Mouse (Mus musculus) lung, postnatal 4 days (tissue): Measurements from ENCODE around the gene Dnajb4.

Experiments used
- DNase-seq, 2 experiments: peaks; one replicate each; pipeline ENCODE4 v3.0.0; 2021

Gene Dnajb4

GRCm38 (mm10) chr3:152171236-152171635, 38.9 kb downstream of the Dnajb4 start:
- DNase-seq = no peak

GRCm38 (mm10) chr3:152170407-152170806, 39.7 kb downstream of the Dnajb4 start:
- peak in 1 of 2 experiments; percentile 25 for DNase-seq

GRCm38 (mm10) chr3:152168007-152168406, 42.1 kb downstream of the Dnajb4 start:
- no peak for DNase-seq

DNA sequence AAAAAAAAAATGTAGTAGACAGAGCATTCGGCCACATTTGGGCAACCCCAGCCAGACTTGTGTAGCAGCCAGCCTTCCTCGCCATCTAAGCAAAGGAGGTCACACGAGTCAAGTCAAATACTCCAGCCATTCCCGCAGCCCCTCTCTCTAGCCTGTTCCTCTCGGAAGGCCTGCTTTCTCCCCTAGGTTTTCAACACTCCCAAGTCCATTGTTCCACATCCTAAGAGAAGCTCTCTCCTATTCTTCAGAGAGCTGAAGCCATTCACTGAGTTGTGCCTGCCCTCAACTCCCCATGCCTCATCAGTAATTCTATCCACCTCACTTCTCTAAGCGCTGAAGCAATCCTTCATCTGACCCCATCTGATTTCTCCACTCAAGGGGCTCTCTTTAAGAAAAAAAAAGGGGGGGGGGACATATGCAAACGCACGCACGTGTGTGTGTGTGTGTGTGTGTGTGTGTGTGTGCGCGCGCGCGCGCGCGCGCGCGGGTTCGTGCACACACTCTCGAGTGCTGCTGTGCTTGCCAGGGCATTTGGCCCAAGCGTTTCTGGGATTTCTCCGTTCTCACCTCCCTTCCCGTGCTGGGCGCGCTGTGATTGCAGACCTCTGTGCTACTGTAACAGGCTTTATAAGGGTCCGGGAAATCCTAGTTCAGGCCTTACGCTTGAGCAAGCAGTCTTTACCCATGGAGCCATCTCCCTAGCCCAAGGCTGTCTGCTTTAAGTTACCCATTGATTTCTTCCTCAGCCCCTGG, 43.2 kb downstream of the Dnajb4 start:
- DNase-seq = peak in 1 of 2 experiments; percentile 44

- no peak for DNase-seq
Measured at GRCm38 (mm10) chr3:152166099-152166423, 44.0 kb downstream of the Dnajb4 start, which contains the start of gene Gipc2. Gene Gipc2, minus strand, starts transcription at chr3:152166230.

DNA sequence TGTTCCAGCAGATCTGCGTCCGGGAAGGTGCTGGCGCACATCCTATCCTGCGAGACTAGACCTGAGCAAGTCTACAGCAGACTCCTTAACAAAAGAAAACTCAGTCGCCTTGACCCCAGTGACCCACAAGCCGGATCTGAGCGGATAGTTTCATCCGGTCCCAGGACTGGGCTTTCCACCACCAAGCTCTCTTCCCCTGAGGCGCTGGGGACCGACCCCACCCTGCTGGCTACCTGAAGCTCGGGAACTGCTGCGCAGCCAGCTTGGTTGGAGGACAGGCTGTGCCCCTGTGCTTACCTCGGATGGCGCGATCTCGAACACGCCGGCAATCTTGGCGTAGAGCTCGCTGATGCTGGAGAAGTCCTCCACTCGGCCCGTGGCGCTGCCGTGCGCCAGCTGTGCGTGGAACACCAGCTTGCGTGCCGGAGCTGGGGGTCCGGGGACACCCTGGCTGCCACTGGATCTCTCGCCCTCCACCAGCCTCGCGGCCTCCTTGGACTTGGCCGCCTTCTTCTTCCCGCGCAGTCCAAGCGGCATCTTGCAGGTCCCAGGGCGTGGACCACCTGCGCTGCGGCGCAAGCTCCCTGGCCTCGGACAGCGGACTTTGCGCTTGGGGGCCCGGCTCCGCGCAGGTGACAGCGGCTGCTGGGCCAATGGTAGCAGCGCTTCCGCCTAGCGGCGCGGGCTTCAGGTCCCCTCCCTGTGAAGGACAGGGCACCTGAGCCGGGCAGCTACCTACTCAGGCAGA, 44.6 kb downstream of the Dnajb4 start:
- DNase-seq = peak; percentile 54 to 70

DNA sequence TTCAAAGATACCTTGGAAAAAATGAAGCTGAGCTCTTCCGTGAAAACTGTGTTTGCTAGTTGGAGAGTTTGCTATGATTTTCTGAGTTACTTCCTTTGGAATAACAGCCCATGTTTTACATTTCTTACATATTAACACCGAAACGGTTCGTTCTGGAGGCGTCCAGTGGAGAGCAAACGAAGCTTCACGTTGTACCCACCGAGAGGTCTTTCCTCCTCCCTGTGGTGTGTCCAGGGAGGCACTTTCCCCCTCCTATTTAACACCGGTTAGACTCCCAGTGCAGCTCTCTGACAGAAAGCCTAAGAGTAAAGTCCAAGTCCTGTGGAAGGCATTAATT, 45.1 kb downstream of the Dnajb4 start:
- no peak for DNase-seq

- no peak for DNase-seq
Measured at GRCm38 (mm10) chr3:152163320-152163719, 46.8 kb downstream of the Dnajb4 start.

DNA sequence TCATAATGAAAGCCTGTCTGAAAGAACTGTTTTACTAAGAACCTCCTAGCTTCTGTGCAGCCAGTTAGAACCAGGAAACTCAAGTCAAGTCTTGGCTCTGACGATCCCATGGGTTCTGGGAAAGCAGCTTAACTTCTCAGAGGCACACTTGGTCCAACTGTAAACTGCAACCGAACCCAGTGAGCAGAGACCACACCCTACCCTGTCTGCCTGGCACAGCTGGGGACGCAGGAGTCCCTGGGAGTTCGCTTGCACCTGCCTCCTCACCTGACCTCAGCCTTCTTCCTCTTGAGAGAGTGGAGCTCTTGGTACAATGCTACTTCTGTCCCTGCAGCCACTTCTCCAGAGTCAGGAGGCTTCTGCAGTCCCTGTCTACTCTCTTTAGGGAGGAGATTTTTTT, 49.5 kb downstream of the Dnajb4 start:
- DNase-seq = no peak

DNA sequence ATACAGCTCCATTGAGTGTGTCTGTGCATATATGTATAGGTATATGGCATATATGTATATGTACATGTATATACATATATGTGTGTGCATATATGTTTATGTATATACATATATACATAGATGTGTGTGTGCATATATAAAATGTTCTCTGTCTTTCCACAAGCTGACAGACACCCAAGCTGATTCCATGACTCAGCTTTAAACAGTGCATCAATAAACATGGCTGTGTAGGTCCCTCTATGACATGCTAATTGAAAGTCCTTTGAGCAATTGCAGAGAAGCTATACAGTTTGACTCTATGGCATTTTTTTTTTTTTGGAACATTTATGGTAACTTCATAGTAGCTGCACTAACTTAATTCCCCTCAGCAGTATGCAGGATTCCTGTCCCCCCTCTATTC, 50.8 kb downstream of the Dnajb4 start:
- DNase-seq = no peak

DNA sequence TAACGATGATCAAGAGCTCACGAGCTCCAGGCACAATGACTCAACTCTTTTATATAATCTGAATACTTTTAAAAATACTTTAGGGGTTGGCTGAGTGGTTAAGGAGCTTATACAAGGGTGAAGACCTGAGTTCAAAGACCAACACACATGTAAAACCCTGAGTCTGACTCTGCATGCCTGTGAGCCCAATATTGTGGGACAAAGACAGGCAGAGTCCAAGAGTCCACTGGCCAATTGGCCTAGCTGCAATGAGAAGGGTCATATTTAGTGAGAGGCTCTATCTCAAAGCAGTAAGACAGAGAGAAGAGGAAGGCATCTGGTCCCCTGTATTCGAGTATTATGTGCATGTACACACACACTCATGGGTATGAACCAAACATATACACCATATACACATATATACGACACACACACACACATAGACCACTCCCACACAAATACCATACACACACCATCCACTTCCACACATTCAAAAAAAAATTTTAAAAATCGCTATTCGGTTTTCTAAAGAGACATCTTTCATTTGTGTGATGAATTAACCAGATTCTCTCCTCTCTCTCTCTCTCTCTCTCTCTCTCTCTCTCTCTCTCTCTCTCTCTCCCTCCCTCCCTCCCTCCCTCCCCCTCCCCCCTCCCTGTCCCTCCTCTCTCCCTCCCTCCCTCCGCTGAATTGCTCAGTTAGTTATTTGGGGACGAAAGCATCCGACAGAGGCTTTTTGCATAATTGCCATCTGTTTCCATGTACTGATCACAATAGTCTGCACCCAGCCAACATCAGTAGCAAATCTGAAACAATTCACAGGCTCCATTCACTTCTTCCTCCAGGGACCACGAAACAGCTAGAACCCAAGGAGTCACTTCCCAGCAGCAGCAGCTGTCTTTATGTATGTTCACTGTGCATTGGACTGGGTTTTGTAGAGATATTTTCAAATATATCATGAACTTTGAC, 51.5 kb downstream of the Dnajb4 start:
- DNase-seq = no peak

DNA sequence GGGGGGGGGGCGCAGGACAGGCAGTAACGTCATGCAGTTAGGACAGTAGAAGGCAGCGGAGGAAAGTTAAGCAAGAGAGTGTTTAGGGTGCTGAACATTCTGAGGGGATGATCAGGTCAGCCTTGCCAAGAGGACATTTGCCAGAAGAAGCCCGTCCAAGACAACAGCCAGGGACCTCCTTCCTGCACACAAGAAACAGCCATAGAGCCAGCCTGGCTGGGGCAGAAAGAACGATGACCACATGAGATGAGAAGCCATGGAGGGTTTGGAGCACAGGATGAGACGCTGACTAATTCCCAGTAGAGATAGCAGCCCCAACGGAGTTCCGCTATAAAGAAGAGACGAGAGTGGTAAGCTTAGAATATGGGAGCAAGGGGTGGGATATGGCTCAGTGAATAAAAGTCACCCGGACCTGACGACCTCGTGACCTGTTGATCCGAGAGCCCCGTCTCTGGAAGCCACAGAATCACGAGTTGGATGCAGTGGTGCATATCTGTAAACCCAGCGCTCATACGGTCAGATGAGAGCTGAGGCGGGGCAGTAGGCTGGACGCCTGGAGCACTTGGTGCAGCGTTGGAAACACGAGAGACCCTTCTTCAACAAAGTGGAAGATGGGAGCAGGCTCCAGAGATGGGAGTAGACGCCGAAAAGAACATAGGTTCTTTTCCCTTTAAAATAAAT, 53.1 kb downstream of the Dnajb4 start:
- no peak for DNase-seq

DNA sequence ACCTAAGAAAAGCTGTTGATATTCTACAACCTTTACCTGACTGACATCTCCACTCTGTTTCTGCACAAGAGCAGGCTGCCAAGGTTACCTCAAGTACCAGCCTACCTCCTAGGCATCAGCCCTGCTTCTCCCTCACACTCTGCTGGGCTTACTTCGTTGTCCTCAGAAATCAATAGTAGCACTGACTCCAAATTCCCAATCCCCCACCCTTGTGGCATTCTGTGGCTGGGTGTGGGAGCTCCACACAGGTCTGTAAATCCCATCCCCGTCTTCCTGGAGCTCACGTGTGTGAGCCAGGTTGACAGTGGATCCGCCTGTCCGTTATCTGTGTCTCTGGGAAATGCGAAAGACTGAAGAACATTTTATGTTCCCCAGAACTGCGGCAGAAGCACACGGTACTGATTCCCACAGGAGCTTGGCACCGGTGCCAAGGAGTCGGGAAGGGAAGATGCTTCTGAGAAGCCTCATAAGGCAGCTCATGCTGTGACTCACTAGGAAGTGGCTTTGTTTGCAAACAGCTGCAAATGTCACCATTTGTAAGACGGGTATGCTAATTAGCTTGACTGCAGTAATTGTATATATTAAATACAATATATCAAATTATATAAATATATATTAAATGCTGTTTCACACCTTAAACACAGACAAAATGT, 54.7 kb downstream of the Dnajb4 start:
- DNase-seq = no peak

DNA sequence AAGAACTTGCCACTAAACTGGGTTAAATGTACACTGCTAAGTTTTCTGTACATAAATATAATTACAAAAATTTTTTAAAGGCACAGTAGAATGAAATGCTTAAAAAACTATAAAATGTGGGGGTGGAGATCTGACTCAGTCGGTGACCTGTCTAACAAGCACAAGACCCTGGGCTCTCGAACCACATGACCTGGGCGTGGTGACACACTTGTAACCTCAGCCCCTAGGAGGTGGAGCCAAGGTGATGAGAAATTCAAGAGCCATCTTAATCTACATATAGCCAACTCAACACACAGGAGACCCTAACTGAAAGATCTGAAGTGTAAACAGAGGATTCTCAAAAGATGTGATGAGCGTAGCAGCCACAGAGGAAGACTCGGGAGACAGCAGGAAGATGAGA, 56.0 kb downstream of the Dnajb4 start:
- no peak for DNase-seq

GRCm38 (mm10) chr3:152153152-152153551, 57.0 kb downstream of the Dnajb4 start:
- no peak for DNase-seq

DNA sequence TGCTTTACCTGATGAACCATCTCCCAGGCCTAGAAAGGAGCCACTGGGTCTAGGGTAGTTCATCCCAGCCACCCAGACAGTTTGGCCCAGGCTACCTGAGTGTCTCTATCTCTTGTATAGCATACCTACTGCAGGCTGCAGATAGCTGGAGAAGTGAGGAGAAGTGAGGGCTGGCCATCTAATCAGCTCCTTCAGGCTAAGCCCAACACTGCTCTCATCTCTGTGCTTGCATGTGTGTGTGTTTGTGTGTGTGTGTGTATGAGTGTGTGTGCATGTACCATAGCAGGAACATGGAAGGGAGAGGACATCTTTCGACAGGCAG, 57.7 kb downstream of the Dnajb4 start:
- DNase-seq = no peak

DNA sequence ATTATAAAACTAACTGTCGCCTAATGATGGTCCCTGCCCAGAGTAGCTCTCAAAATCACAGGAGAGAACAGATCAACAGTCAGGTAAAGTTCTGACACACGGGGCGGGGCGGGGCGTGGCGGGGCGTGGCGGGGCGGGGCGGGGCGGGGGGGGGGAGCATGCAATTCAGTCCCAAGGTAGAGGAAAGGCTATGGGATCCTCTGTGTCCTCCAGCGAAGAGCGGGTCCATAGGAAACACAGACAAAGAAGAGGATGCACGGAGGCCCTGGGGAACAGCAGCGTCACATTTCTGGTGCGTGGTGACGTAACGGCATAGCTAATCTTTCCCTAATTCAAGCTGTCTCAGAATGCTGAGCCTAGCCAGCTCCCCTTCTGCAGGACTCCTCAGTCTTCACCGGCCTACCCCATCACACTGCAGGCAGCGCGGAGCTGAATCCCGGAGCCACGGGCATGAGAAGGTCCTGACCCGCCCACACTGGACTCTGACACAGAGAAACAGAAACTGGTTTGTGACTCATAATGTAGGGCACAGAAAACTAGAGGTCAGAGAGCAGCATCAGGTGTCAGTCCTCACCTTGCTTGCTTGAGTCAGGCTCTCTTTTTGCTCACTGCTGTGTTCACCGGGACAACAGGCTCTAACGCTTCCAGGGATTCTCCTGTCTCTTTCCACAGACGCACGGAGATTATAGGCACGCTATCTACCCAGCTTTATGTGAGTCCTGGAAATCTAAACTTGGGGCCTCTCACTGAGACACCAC, 58.2 kb downstream of the Dnajb4 start:
- DNase-seq = no peak

DNA sequence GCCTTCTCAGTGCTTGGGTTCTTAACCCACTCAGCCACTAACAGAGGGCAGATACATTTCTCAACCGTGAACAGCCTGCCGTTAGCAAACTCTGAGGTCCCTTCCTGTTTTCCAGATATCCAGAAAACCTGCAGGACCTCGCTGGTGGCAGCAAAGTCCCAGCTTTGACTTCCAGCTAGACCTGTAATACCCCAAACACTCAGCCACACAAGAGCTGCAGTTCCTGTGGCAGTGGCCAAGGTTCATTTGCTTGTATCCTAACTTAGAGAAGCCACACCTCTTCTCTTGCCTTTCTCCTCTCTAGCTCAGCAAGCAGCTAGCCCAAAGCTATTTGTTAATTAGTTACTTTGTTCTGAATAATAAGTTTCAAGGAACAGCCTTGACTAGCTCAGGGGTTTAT, 60.2 kb downstream of the Dnajb4 start:
- no peak for DNase-seq

GRCm38 (mm10) chr3:152149449-152149848, 60.7 kb downstream of the Dnajb4 start:
- no peak for DNase-seq

GRCm38 (mm10) chr3:152147085-152147831, 62.8 kb downstream of the Dnajb4 start:
- no peak for DNase-seq

DNA sequence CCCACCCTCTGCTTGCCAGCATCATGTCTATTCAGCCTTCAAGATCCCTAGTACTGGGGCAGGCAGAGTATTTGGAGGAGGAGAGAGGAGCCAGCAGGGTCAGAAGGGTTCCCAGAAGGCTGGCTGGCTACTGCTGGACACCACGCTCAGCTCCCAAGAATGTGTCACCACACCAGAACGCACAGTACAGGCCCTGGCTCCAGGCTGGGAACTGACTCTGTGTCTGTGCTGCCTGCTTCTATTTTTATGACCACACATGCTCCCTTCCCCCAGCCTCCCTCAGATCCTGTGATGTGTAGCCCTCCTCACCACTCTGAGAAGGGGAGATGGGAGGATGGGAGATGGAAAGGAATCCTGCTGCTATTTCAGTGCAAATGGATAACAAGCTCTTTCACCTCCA, 64.9 kb downstream of the Dnajb4 start:
- peak; percentile 60 to 85 for DNase-seq
